Mouse (Mus musculus): Measurements from ENCODE around the gene Hist1h2af.
"Not testable (repeated sequence)": the region's sequence is repeated elsewhere in the genome, so short reads cannot be mapped to it uniquely, and the experiment has no call there.

Hist1h2af gene

DNA sequence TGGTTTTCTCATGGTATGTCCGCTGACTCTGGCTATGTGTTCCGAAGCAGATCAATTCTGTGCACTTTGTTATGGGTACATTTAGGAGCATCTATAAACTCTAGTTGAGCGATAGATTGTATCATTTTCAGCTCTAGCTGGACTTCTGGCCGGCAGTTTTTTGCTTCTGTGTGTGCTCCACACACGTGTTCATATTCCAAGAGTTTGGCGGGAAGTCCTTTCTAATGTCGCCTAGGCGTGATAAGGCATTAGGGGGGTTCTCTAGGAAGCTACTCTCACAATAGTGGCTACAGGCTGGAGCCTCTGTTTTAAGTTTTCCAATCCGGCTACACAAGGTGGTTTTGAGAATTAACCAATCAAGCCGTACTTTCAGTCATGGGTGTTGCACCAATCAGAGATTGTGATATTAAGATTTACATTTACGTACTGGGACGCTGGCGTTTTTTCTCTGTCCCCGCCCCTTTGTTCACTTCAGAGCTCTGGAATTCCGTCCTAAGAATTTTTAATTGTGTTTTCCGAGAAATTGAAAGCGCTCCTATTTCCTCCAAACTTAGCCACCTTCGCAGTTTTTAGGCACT, 22.2 kb downstream of the Hist1h2af start:
- peak; percentile 87 for DNase-seq (ENCODE audit: low read depth, low spot score)

DNA sequence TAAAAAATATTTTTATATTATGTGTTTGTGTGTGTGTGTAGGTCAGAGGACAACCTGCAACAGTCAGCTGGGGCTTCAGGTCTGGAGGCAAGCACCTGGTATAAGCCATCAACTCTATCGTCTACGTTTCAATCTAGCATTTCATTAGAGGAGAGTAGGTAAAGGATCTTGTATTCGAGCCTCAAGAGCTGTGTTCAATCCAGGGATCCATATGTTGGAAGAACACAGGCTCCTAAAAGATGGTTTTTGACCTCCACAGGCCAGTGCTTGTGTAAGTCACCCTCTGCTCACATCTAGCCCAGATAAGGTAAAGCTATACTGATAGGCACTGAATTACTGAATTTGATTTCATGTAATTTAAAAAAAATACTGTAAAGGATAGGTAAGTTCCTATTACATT, 23.2 kb downstream of the Hist1h2af start:
- DNase-seq (ENCODE audit: low read depth, low spot score): no peak

DNA sequence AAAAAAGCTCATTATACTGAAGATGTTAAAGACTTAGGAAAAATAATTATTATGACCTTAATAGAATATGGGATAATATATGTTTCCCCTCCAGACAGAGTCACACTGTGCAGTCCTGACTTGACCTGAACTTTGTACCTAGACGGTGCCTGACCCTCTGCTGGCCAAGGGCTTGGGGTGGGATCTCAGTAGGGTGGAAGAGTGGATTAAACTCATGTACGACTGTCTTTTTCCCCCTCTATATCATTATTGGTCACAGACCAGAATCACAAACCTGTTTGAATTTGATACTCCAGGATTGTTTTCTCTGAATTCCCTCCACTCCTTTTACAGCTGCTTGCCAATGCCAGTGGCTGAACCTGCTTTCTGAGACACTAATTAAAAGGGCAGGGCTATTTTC, 27.0 kb downstream of the Hist1h2af start:
- DNase-seq (ENCODE audit: low read depth, low spot score): not testable (repeated sequence)

- not testable (repeated sequence) for DNase-seq (ENCODE audit: low read depth, low spot score)
Observed at GRCm38 (mm10) chr13:23561531-23561882, 27.8 kb downstream of the Hist1h2af start.

GRCm38 (mm10) chr13:23561883-23562659, 28.4 kb downstream of the Hist1h2af start, which contains the start of gene Hist1h3e:
Gene Hist1h3e (minus strand): TSS chr13:23562369.
- peak; percentile 96 for DNase-seq (ENCODE audit: low read depth, low spot score)

- DNase-seq (ENCODE audit: low read depth, low spot score): peak; percentile 67
Observed at GRCm38 (mm10) chr13:23562699-23563462, 29.2 kb downstream of the Hist1h2af start.

DNA sequence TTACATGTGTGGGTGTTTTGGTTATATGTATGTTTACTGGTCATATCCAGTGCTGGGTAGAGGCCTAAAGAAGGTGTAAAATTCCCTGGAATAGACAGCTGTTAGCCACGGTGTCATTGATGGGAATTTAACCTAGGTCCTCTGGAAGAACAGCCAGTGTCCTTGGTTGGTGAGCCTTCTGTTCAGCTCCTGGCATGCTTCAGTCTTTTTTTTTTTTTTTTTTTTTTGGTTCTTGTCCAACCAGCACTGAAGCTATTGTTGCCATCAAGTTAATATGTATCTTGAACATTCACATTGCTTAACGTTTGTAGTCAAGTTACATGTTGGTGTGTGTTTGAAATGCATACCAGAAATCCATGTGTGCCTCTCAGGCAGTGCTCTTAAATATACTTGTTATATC, 30.8 kb downstream of the Hist1h2af start:
- no peak for DNase-seq (ENCODE audit: low read depth, low spot score)

DNA sequence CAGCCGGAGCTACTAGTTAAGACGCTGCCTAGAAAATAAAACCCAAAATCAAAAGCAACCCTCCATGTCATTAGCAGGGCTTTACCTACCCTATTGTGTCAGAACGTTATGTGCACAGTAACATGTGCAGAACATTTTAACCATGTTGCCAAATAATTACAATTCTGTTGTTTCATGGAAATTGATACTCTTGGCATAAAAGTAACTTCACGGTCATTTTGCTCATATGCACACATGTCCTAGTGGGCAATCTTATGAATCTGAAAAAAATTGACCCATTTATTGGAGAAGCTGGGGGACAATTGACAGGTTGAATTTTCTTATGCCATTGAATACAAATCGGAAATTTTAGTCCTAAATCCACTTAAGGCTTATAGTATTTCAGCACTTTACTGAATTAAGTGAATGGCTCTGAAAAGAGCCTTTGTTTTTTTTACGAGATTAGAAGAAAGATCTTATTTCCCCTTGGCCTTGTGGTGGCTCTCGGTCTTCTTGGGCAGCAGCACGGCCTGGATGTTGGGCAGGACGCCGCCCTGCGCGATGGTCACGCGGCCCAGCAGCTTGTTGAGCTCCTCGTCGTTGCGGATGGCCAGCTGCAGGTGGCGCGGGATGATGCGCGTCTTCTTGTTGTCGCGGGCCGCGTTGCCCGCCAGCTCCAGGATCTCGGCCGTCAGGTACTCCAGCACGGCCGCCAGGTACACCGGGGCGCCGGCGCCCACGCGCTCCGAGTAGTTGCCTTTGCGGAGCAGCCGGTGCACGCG, 36.7 kb downstream of the Hist1h2af start:
- DNase-seq (ENCODE audit: low read depth, low spot score): not testable (repeated sequence)

GRCm38 (mm10) chr13:23571022-23571503, 37.4 kb downstream of the Hist1h2af start, which contains the start of the genes Hist1h2ae and Hist1h2bg:
Gene Hist1h2ae (minus strand): TSS chr13:23571220.
Gene Hist1h2bg (plus strand): TSS chr13:23571396.
- peak; percentile 89 for DNase-seq (ENCODE audit: low read depth, low spot score)

DNA sequence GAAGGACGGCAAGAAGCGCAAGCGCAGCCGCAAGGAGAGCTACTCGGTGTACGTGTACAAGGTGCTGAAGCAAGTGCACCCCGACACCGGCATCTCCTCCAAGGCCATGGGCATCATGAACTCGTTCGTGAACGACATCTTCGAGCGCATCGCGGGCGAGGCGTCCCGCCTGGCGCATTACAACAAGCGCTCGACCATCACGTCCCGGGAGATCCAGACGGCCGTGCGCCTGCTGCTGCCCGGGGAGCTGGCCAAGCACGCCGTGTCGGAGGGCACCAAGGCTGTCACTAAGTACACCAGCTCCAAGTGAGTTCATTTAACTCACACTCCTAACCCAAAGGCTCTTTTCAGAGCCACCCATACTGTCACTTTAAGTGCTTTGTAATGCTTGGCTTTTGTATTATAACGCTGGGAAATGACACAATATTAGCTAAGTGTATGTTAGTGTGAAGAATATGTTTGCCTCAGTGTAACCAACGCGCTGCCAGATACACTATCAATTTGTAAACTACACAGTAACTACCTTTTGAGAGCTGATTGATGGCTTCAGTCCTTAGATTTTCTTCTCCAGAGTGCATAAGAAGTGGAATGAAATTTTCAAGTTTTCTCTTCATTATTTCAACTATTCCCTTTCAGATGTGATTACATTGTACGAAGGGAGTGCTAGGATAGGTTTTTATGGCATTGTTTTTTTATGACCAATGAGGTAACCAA, 38.0 kb downstream of the Hist1h2af start:
- not testable (repeated sequence) for DNase-seq (ENCODE audit: low read depth, low spot score)

DNA sequence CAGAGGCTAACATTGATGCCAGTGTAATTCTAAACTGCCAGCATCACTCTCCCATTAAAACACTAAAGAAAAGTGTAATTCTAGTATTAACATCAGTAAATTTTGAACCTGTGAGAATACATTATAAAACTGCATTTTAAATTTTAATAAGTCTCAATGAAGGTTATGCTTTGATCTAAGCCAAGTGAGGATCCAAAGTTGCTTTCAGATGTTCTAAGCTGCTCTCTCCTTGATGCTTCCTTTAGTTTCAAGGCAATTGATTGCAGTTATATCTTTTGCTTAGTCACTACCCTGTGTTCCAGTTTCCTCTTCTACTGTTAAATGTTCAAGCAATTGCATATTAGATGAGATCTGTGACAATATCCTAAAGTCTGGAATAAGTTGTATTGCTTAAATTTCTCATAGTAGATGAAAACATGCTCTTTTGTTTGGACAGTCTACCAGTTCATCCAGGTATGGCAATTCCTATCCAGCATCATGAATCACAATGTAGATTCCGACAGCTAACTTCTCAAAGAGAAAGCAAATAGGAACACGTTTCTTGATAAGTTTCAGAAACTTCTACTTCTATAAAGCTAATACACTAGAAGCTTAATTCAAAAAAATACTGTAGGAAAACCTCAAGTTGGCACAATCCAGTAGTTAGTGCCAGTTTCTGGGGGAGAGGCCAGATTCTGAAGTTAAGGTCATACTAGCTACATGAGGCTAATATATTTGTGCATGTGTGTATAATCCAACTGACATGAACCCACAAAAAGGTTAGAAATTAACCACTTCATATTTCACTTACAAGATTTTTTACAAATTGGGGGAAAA, 38.7 kb downstream of the Hist1h2af start:
- no peak for DNase-seq (ENCODE audit: low read depth, low spot score)

DNA sequence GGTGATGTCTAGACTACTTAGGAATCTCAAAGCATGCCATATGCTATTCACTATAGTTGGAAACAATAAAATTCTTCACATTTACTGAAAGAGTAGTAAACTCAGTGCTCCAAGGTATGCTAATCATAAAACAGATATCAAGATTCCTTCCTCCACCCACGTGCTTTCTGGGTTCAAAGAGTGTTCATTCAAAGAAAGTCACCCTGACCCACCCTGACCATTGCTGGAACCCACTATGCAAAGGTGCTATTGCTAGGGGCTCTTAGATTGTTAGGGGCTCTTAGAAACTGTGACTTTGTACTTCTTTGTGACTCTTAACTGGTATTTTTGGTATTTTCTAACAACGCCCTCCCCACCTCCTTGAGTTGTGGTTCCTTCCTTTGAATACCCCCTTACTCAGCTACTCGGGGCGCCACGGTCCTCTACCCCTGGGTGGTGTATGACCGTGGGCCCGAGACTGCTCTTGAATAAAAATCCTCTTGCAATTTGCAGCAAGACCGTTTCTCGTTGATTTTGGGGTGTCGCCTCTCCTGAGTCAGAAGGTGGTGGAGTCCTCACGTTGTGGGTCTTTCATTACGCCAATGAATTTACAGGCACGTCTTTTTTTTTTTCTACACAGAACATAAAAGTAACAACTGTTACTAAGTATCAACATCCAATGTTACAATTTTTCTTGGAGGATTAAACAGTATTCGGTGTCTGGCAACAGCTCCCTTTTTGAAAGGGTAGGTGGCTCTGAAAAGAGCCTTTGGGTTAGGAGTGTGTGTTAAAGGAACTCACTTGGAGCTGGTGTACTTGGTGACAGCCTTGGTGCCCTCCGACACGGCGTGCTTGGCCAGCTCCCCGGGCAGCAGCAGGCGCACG, 39.6 kb downstream of the Hist1h2af start:
- DNase-seq (ENCODE audit: low read depth, low spot score): not testable (repeated sequence)

GRCm38 (mm10) chr13:23573898-23574524, 40.3 kb downstream of the Hist1h2af start, which contains the start of the genes Hist1h2bf and Hist1h2ad:
Gene Hist1h2bf (minus strand): TSS chr13:23574196.
Gene Hist1h2ad (plus strand): TSS chr13:23574381.
- DNase-seq (ENCODE audit: low read depth, low spot score): peak; percentile 95

- not testable (repeated sequence) for DNase-seq (ENCODE audit: low read depth, low spot score)
Observed at GRCm38 (mm10) chr13:23574546-23575170, 41.0 kb downstream of the Hist1h2af start.

- peak; percentile 74 for DNase-seq (ENCODE audit: low read depth, low spot score)
Observed at GRCm38 (mm10) chr13:23575271-23575851, 41.7 kb downstream of the Hist1h2af start, which contains the start of gene Hist1h3d. Gene Hist1h3d (plus strand): TSS chr13:23575763.

- not testable (repeated sequence) for DNase-seq (ENCODE audit: low read depth, low spot score)
Observed at GRCm38 (mm10) chr13:23575864-23576313, 42.2 kb downstream of the Hist1h2af start.

DNA sequence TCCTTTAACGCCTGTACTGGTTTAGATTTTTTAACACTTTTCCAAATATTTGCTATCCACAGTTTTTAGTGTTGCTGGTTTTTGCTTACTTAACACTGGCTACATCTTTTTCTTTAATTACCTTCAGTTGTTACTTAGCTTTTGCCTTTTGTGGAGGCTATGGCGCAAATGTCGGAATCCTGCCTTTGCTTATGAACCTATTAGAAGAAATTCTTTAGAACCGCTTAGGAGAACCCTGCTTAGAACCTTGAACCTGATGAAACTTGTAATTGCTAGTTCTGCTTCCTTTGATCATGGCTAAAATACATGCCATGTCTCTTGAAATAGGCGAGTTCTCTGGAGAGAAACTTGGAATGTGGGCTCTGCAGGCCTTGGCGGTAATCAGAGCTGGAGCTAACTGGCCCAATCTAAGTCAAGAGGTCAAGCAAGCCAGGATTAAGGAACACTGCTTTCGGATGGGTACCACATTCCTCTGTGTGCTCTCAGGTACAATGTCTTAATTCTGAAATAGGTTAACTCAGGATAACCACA, 42.7 kb downstream of the Hist1h2af start:
- DNase-seq (ENCODE audit: low read depth, low spot score): no peak
